Mouse (Mus musculus): ENCODE results near the gene Col9a3.
A peak's percentile ranks its signal among the peaks of the same experiment; 100 is the strongest.

Gene Col9a3

GRCm38 (mm10) chr2:180641576-180642554 is 44.3 kb downstream of the Col9a3 start:
- DNase-seq (ENCODE audit: low read depth, low spot score) = no peak

- DNase-seq (ENCODE audit: low read depth, low spot score) = no peak
Measured at GRCm38 (mm10) chr2:180642555-180643260, 45.1 kb downstream of the Col9a3 start, which contains the start of gene Tcfl5. Gene Tcfl5, minus strand, starts transcription at chr2:180642708.

DNA sequence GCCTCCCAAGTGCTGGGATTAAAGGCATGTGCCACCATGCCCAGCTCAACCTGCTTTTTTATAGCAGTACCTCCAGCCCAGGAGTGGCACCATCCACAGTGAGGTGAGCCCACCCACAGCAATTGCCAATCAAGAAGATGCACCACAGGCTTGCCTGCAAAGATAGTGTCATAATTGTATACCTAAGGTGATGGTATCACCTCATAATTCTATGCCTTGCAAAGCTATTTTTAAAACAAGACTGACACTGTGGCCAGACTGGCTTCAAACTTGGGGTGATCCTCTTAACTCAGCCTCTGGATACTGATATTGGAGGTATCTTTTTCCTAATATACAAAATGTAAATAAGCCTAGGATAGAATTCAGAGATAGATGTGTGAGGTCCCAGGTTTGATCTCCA is 46.0 kb downstream of the Col9a3 start:
- no peak for DNase-seq (ENCODE audit: low read depth, low spot score)

- no peak for DNase-seq (ENCODE audit: low read depth, low spot score)
Measured at GRCm38 (mm10) chr2:180646841-180647240, 49.3 kb downstream of the Col9a3 start.

GRCm38 (mm10) chr2:180654666-180655065 is 57.1 kb downstream of the Col9a3 start:
- no peak for DNase-seq (ENCODE audit: low read depth, low spot score)

DNA sequence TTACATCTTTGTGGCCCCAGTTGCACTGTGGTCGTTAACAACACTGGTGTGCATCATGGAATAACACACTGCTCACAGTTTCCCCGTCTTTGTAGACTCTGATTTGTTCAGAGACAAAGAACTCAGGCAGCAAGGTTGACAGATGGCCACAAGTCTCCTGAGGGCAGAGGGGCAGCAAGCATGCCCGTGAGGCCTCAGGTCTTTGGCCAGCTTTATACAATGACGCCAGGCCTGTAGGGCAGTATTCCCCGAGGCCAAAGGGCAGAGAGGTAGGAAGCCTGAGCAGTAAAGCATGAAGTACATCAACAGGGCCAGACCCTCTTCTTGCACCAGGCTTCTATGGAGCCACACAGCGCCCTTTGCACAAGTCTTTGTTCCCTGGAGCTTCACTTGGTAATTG is 57.6 kb downstream of the Col9a3 start:
- DNase-seq (ENCODE audit: low read depth, low spot score) = no peak

DNA sequence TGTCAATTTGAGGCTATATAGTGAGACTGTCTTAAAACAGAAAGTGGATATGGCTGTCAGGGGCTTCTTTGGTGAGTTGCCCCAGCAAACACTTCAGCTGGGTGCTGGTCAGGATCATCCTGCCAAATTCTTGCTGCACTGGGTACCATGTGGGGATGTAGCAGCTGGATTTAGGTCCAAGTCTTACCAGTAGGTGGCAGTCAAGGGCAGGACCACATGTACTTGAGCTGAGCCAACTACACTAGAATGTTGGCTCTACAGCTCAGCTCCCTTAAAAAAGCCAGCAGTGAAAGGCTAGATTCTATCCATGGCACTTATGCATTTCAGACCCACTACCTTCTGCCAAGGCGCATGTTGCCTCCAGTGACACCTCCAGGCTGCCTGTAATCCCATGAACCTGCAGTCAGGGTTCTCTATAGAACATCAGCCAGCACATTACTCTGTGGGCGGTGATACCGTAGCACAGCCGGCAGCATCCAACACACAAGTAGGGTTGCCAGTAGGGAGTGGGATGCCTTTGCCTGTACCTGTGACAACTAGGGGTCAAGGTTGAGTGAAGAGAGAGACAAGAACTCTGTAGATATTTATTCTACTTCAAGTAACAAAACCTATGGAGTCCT is 59.9 kb downstream of the Col9a3 start:
- peak; percentile 62 for DNase-seq (ENCODE audit: low read depth, low spot score)

- DNase-seq (ENCODE audit: low read depth, low spot score) = no peak
Measured at GRCm38 (mm10) chr2:180658381-180658780, 60.8 kb downstream of the Col9a3 start.

DNA sequence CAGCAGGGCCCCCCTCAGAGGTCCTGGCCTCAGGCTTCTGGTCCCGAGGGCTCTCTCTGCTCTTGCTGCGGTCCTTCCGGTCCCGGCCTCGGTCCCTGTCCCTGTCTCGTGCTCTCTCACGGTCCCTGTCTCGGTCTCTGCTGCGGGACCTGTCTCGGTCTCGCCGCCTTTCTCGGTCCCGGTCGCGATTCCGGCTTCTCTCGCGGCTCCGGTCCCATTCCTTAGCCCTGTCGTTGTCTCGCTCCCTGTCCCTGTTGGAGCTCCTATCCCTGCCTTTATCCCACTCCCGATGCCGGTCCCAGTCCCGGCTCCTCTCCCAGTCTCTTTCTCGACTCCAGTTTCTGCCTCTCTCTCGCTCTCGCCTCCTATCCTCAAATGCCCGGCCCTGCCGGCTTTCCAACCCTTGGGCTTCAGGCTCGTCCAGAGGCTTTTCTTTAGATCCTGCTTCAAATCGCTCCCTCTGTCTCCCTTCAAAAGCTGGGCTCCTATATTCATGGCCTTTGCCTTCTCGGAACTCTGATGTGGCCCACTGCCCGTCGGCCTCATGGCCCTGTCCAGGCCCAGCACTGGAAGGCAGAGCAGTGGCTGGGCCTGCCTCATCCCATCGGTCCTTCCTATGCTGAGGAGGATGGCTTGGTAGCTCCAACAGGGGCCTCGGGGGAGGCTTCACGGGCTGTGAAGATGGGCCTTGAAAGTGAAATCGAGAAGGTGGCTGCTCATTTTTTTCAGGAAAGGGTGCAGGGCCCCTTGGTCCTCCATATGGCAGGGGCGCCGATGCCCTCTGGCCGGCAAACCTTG is 62.0 kb downstream of the Col9a3 start:
- DNase-seq (ENCODE audit: low read depth, low spot score) = no peak

DNA sequence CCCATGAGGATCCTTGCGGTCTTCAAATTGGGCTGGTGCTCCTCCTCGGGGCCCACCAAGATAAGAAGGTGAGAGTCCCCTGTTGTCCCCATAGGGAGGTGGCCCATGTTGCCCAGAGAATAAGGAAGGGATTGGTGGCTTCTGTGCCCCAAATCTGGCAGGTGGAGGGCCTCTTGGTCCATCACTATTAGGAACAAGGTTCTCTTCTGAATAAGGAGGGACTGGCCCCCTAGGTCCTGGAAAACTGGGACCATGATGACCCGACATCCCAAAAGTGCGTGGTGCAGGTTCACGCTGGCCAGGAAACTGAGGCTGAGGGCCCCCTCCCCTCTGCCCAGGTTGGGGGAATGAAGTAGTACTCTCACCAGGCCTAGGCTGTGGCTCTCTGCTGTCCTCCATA is 62.9 kb downstream of the Col9a3 start:
- DNase-seq (ENCODE audit: low read depth, low spot score) = no peak

- DNase-seq (ENCODE audit: low read depth, low spot score) = no peak
Measured at GRCm38 (mm10) chr2:180662008-180662407, 64.4 kb downstream of the Col9a3 start.

Measured in telencephalon, adult 2 months (tissue).